13 mouse cellular contexts compared by ENCODE assay signal in the genomic region with DNA sequence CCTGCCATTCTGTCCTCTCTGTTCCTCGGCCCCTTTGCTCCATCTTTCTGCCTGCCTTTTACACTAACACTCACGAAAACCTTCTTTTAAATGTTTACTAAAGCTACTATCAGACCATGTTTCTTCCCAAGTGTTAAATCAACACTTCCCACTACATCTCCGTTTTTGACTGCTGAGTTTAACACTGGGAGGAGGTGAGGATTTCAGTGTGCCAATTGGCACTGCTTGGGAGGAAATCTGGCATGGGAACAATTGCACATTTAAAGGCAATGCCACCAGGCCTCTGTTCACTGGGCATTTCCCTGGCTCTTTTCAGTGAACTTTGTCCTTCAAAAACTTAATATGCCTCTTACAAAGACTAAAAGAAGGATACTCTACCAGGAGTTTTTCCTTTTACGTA.
DNase-seq lines count a peak whose midpoint lies in the region; ATAC-seq and TF ChIP-seq lines count a peak whose summit lies in the region.
"Had no signal": no experiment of that assay in that cellular context is flagged by ENCODE, and none has a peak within 500 bp of the region (broad histone marks: within the 10 kb centered on the region; RNA-seq: fewer than 3 reads in every experiment).

No protein-coding gene starts in this region.

- no peaks in the 10 kb centered on the region for H3K27me3 ChIP-seq in hindbrain, embryonic 16.5 days (replicated peaks; ENCODE audit: control insufficient read depth, insufficient read depth, low read length)
- no peaks in the 10 kb centered on the region for H3K27me3 ChIP-seq in hindbrain, embryonic 14.5 days (ENCODE audit: control insufficient read depth, insufficient read depth, low read length)
- H3K27me3 ChIP-seq in midbrain, embryonic 10.5 days (ENCODE audit: low read depth, poor library complexity, severe bottlenecking), result no peaks in the 10 kb centered on the region
- H3K27me3 ChIP-seq: intestine, embryonic 15.5 days; midbrain, embryonic 12.5 days; neural tube, embryonic 15.5 days; stomach, embryonic 15.5 days had no signal

- WGBS in hindbrain, embryonic 16.5 days, result 64% methylated on average over 4 of the region's 4 CpGs
- WGBS in hindbrain, embryonic 14.5 days, result 68% methylated on average over 4 of the region's 4 CpGs
- WGBS in midbrain, embryonic 10.5 days, result 77% methylated on average over 4 of the region's 4 CpGs

- H3K27ac ChIP-seq in hindbrain, embryonic 16.5 days (ENCODE audit: low read depth, low read length), result no peak overlapping the region
- no peak overlapping the region for H3K27ac ChIP-seq in hindbrain, embryonic 14.5 days
- H3K27ac ChIP-seq in layer of hippocampus, adult 2 months, result no peak overlapping the region
- H3K27ac ChIP-seq in midbrain, embryonic 10.5 days (replicated peaks), result no peak overlapping the region
- H3K27ac ChIP-seq: intestine, embryonic 15.5 days; midbrain, embryonic 12.5 days; neural tube, embryonic 15.5 days; stomach, embryonic 15.5 days had no signal

- peak; percentile 22 for DNase-seq in adrenal gland, postnatal 10 days
- DNase-seq in adrenal gland, adult 2 months, result no peak
- DNase-seq in hindbrain, embryonic 14.5 days (ENCODE audit: low spot score), result no peak
- DNase-seq in layer of hippocampus, adult 2 months (ENCODE audit: low spot score in 2 of 2), result peak; percentile 54 to 55
- peak; percentile 30 to 41 for DNase-seq in right cerebral cortex, adult 2 months (ENCODE audit: low spot score in 2 of 2)
- DNase-seq in gastrocnemius, postnatal 14 days, result no peak
- no peak for DNase-seq in midbrain, embryonic 10.5 days (ENCODE audit: low spot score)
- DNase-seq: kidney, postnatal 10 days had no signal

- no peaks in the 10 kb centered on the region for H3K9me3 ChIP-seq in hindbrain, embryonic 16.5 days (ENCODE audit: control insufficient read depth, low read length)
- H3K9me3 ChIP-seq in hindbrain, embryonic 14.5 days (ENCODE audit: control insufficient read depth, low read length), result 0 out of 2 replicates have a peak, but pooled peaks cover 3% of the 10 kb centered on the region
- H3K9me3 ChIP-seq in midbrain, embryonic 10.5 days (replicated peaks), result no peaks in the 10 kb centered on the region
- H3K9me3 ChIP-seq: intestine, embryonic 15.5 days; midbrain, embryonic 12.5 days; neural tube, embryonic 15.5 days; stomach, embryonic 15.5 days had no signal

- no peaks in the 10 kb centered on the region for H3K4me1 ChIP-seq in hindbrain, embryonic 16.5 days (ENCODE audit: control insufficient read depth, insufficient read depth, low read depth, low read length)
- H3K4me1 ChIP-seq in hindbrain, embryonic 14.5 days (replicated peaks; ENCODE audit: control insufficient read depth, insufficient read depth, low read length), result no peaks in the 10 kb centered on the region
- H3K4me1 ChIP-seq in midbrain, embryonic 10.5 days, result no peaks in the 10 kb centered on the region
- H3K4me1 ChIP-seq: intestine, embryonic 15.5 days; midbrain, embryonic 12.5 days; neural tube, embryonic 15.5 days; stomach, embryonic 15.5 days had no signal

- H3K9ac ChIP-seq in hindbrain, embryonic 16.5 days (ENCODE audit: low read depth, low read length), result no peak overlapping the region
- no peak overlapping the region for H3K9ac ChIP-seq in hindbrain, embryonic 14.5 days
- H3K9ac ChIP-seq: intestine, embryonic 15.5 days; midbrain, embryonic 12.5 days; neural tube, embryonic 15.5 days; stomach, embryonic 15.5 days had no signal

- H3K4me3 ChIP-seq in hindbrain, embryonic 16.5 days (ENCODE audit: low read length), result no peak overlapping the region
- no peak overlapping the region for H3K4me3 ChIP-seq in hindbrain, embryonic 14.5 days (replicated peaks; ENCODE audit: low read length)
- peak overlapping the region; percentile 33; the same call in 1 of the 2 replicates for H3K4me3 ChIP-seq in layer of hippocampus, adult 2 months
- no peak overlapping the region for H3K4me3 ChIP-seq in midbrain, embryonic 10.5 days
- H3K4me3 ChIP-seq: intestine, embryonic 15.5 days; midbrain, embryonic 12.5 days; neural tube, embryonic 15.5 days; stomach, embryonic 15.5 days had no signal

- no peak for TF ChIP-seq CTCF in layer of hippocampus, adult 2 months (conservative IDR thresholded peaks at IDR 0.05)

- no peak overlapping the region for H3K4me2 ChIP-seq in hindbrain, embryonic 16.5 days (ENCODE audit: low read length)
- H3K4me2 ChIP-seq in hindbrain, embryonic 14.5 days (replicated peaks), result no peak overlapping the region
- H3K4me2 ChIP-seq: intestine, embryonic 15.5 days; midbrain, embryonic 12.5 days; neural tube, embryonic 15.5 days; stomach, embryonic 15.5 days had no signal

- H3K36me3 ChIP-seq in hindbrain, embryonic 16.5 days (ENCODE audit: control insufficient read depth, insufficient read depth, low read length), result no peaks in the 10 kb centered on the region
- no peaks in the 10 kb centered on the region for H3K36me3 ChIP-seq in hindbrain, embryonic 14.5 days (replicated peaks; ENCODE audit: control insufficient read depth, insufficient read depth)
- no peaks in the 10 kb centered on the region for H3K36me3 ChIP-seq in midbrain, embryonic 10.5 days
- H3K36me3 ChIP-seq: intestine, embryonic 15.5 days; midbrain, embryonic 12.5 days; neural tube, embryonic 15.5 days; stomach, embryonic 15.5 days had no signal

- intact Hi-C loops in gastrocnemius, postnatal 14 days (cut with DNase I; ENCODE audit: low total_unique reads), result no loop called here

- peak; percentile 76; the same call in 1 of the 2 replicates for ATAC-seq in hindbrain, embryonic 16.5 days
- ATAC-seq in hindbrain, embryonic 14.5 days (ENCODE audit: low FRiP score), result no peak
- ATAC-seq: intestine, embryonic 15.5 days had no signal

Comparison
In these comparisons a context has a peak if more than half of its experiments do, and no peak if none do; other contexts are left out.
1. DNase-seq: peak in adrenal gland, postnatal 10 days (single experiment), layer of hippocampus, adult 2 months (2 of 2) and right cerebral cortex, adult 2 months (2 of 2); none in adrenal gland, adult 2 months (single experiment), hindbrain, embryonic 14.5 days (single experiment), gastrocnemius, postnatal 14 days (single experiment) and midbrain, embryonic 10.5 days (single experiment).